Mouse (Mus musculus) CH12.LX (cell line): ENCODE measurements around the gene Scnn1a. TPM values are rescaled to one million over a fixed set of nuclear protein-coding genes. Genes with fewer than 3 reads are reported as not detected.

Experiments used
- DNase-seq: peaks from one replicate; pipeline ENCODE4 v3.0.0-alpha.2; 2013; ENCODE audit errors: extremely low read depth
- H3K27ac ChIP-seq: 2 replicates; pipeline ENCODE4 v1.5.1; 2012; ENCODE audit warnings: low read depth, mild to moderate bottlenecking, control low read depth, moderate library complexity; ENCODE audit not compliant: insufficient read depth
- H3K27me3 ChIP-seq: replicated peaks from 2 replicates; pipeline ENCODE3; 2012; ENCODE audit warnings: inconsistent platforms
- H3K36me3 ChIP-seq, 2 experiments: replicated peaks in 1 of 2; 2 replicates each; pipeline versions ENCODE3 to v1.6.1; 2012; ENCODE audit warnings: inconsistent platforms in 1 of 2, low read length in 1 of 2, mild to moderate bottlenecking in 1 of 2, mixed read lengths in 1 of 2, moderate library complexity in 1 of 2; ENCODE audit not compliant: control insufficient read depth in 1 of 2, insufficient read depth in 1 of 2
- H3K4me1 ChIP-seq, 2 experiments: 2 replicates each; pipeline ENCODE4 v1.6.1; 2012; ENCODE audit warnings: inconsistent platforms in 1 of 2, moderate library complexity in 1 of 2; ENCODE audit not compliant: insufficient read depth in 2 of 2, control insufficient read depth in 1 of 2
- H3K4me2 ChIP-seq: 2 replicates; pipeline ENCODE4 v1.6.1; 2012; ENCODE audit warnings: low read depth, mild to moderate bottlenecking, control low read depth; ENCODE audit not compliant: poor library complexity, insufficient read depth, severe bottlenecking
- H3K4me3 ChIP-seq, 3 experiments: fragments of 150-350 bp in 1 of 3; sonication (generic) in 1 of 3; replicated peaks in 1 of 3; 2 replicates each; pipeline versions ENCODE3 to v1.5.1; 2011 to 2012; ENCODE audit warnings: low read depth in 2 of 3, low read length in 2 of 3, mild to moderate bottlenecking in 2 of 3, moderate library complexity in 2 of 3, control low read depth in 1 of 3, improper control_type of control experiment in 1 of 3, inconsistent platforms in 1 of 3, mixed read lengths in 1 of 3; ENCODE audit not compliant: poor library complexity in 1 of 3
- H3K79me2 ChIP-seq: replicated peaks from 2 replicates; pipeline ENCODE4 v1.6.1; 2012; ENCODE audit warnings: mild to moderate bottlenecking, moderate library complexity; ENCODE audit not compliant: control insufficient read depth, poor library complexity, insufficient read depth, severe bottlenecking; ENCODE audit errors: extremely low read depth
- H3K9ac ChIP-seq: 2 replicates; pipeline ENCODE4 v1.6.1; 2012; ENCODE audit warnings: low read depth, mild to moderate bottlenecking, control low read depth, moderate library complexity; ENCODE audit not compliant: insufficient read depth
- H3K9me3 ChIP-seq: replicated peaks from 2 replicates; pipeline ENCODE3; 2012; ENCODE audit warnings: low read length, inconsistent platforms, mixed read lengths
- BHLHE40 ChIP-seq: IDR thresholded peaks from 2 replicates; pipeline ENCODE4 v1.6.1; 2011; ENCODE audit warnings: mild to moderate bottlenecking, low read depth, low read length, improper control_type of control experiment
- CHD1 ChIP-seq: IDR thresholded peaks from 2 replicates; pipeline ENCODE4 v1.6.1; 2012; ENCODE audit warnings: low read depth, low read length, improper control_type of control experiment, inconsistent platforms
- CHD2 ChIP-seq: IDR thresholded peaks from 2 replicates; pipeline ENCODE4 v1.6.1; 2011; ENCODE audit warnings: low read length, improper control_type of control experiment
- ELF1 ChIP-seq: IDR thresholded peaks from 2 replicates; pipeline ENCODE4 v1.6.1; 2014; ENCODE audit warnings: low read depth, mild to moderate bottlenecking, inconsistent platforms, low read length, improper control_type of control experiment
- ETS1 ChIP-seq: conservative IDR thresholded peaks from 2 replicates; pipeline ENCODE4 v1.6.1; 2012; ENCODE audit warnings: low read depth, mild to moderate bottlenecking, inconsistent platforms, low read length, improper control_type of control experiment, moderate library complexity
- HCFC1 ChIP-seq: IDR thresholded peaks from 2 replicates; pipeline ENCODE4 v1.6.1; 2012; ENCODE audit warnings: low read depth, mild to moderate bottlenecking, inconsistent platforms, low read length, improper control_type of control experiment
- IRF4 ChIP-seq: IDR thresholded peaks from 2 replicates; pipeline ENCODE4 v1.6.1; 2014; ENCODE audit warnings: low read depth, mild to moderate bottlenecking, inconsistent platforms, low read length, improper control_type of control experiment
- MAX ChIP-seq: IDR thresholded peaks from 2 replicates; pipeline ENCODE4 v1.6.1; 2011; ENCODE audit warnings: low read length, improper control_type of control experiment
- MXI1 ChIP-seq: IDR thresholded peaks from 2 replicates; pipeline ENCODE4 v1.6.1; 2011; ENCODE audit warnings: mild to moderate bottlenecking, low read depth, low read length, improper control_type of control experiment
- MYC ChIP-seq: IDR thresholded peaks from 2 replicates; pipeline ENCODE4 v1.6.1; 2011; ENCODE audit warnings: low read depth, mild to moderate bottlenecking, improper control_type of control experiment, low read length
- PAX5 ChIP-seq: IDR thresholded peaks from 2 replicates; pipeline ENCODE4 v1.6.1; 2012; ENCODE audit warnings: low read length, inconsistent platforms, mixed read lengths
- RAD21 ChIP-seq: IDR thresholded peaks from 2 replicates; pipeline ENCODE4 v1.6.1; 2011; ENCODE audit warnings: low read depth, mild to moderate bottlenecking, low read length, improper control_type of control experiment, moderate library complexity
- RCOR1 ChIP-seq: conservative IDR thresholded peaks from 2 replicates; pipeline ENCODE4 v1.6.1; 2012; ENCODE audit warnings: low read depth, mild to moderate bottlenecking, inconsistent platforms, low read length, improper control_type of control experiment
- SIN3A ChIP-seq: IDR thresholded peaks from 2 replicates; pipeline ENCODE4 v1.6.1; 2012; ENCODE audit warnings: low read length, improper control_type of control experiment, inconsistent platforms
- TBP ChIP-seq: conservative IDR thresholded peaks from 2 replicates; pipeline ENCODE4 v1.6.1; 2011; ENCODE audit warnings: low read depth, low read length, improper control_type of control experiment
- TCF12 ChIP-seq: IDR thresholded peaks from 2 replicates; pipeline ENCODE4 v1.6.1; 2014; ENCODE audit warnings: low read depth, mild to moderate bottlenecking, inconsistent platforms, low read length, improper control_type of control experiment
- UBTF ChIP-seq: IDR thresholded peaks from 2 replicates; pipeline ENCODE4 v1.6.1; 2012; ENCODE audit warnings: low read depth, mild to moderate bottlenecking, inconsistent platforms, low read length, improper control_type of control experiment, moderate library complexity
- USF1 ChIP-seq: IDR thresholded peaks from 2 replicates; pipeline ENCODE4 v1.6.1; 2014; ENCODE audit warnings: low read depth, mild to moderate bottlenecking, inconsistent platforms, low read length, improper control_type of control experiment
- USF2 ChIP-seq: conservative IDR thresholded peaks from 2 replicates; pipeline ENCODE4 v1.6.1; 2011; ENCODE audit warnings: low read depth, low read length, improper control_type of control experiment
- ZC3H11A ChIP-seq: IDR thresholded peaks from 2 replicates; pipeline ENCODE4 v1.6.1; 2012; ENCODE audit warnings: low read depth, mild to moderate bottlenecking, inconsistent platforms, low read length, improper control_type of control experiment
- ZKSCAN1 ChIP-seq: IDR thresholded peaks from 2 replicates; pipeline ENCODE4 v1.6.1; 2012; ENCODE audit warnings: low read depth, inconsistent platforms, low read length, improper control_type of control experiment, borderline replicate concordance
- ZMIZ1 ChIP-seq: IDR thresholded peaks from 2 replicates; pipeline ENCODE4 v1.6.1; 2012; ENCODE audit warnings: low read depth, mild to moderate bottlenecking, inconsistent platforms, low read length, improper control_type of control experiment
- dilution Hi-C: fragments of 300-500 bp; cut with MboI; formaldehyde crosslinking; loops from 2 replicates; pipeline ENCODE4 v1.14.3; 2020; ENCODE audit warnings: low sequenced_read_pairs; ENCODE audit not compliant: extremely low pct_unique_long_range_greater_than_20kb, extremely low pct_ligation_motif_present
- in situ Hi-C: fragments of 300-500 bp; cut with MboI; formaldehyde crosslinking; loops from 3 replicates; pipeline ENCODE4 v1.14.3; 2019; ENCODE audit warnings: low sequenced_read_pairs, low pct_ligation_motif_present, low pct_unique_long_range_greater_than_20kb, mixed read lengths
- polyA plus RNA-seq: library from polyadenylated mRNA; unstranded; fragments of >175 nt; gene quantifications from 2 replicates; pipeline ENCODE4 v1.2.1, GENCODE M21; 2012; ENCODE audit warnings: low read depth; ENCODE audit not compliant: insufficient read length
- total RNA-seq, 2 experiments: library from RNA; depleted of rRNA; stranded (reverse); fragments of 300-350 nt in 1 of 2; fragments of >200 nt in 1 of 2; gene quantifications; 2 replicates each; pipeline ENCODE4 v1.2.3; 2012 to 2014

The Scnn1a gene
- total and polyA plus RNA-seq, 3 experiments, result not detected

- no peak for DNase-seq
- dilution Hi-C loops (no loop called here), in situ Hi-C loops (no loop called here)
- Histone ChIP-seq H3K9ac (no peak overlapping the region), H3K36me3 (no peaks in the 10 kb centered on the region), H3K27me3 (peaks cover 96% of the 10 kb centered on the region), H3K79me2 (no peaks in the 10 kb centered on the region), H3K27ac (no peak overlapping the region), H3K4me1 (no peaks in the 10 kb centered on the region), H3K4me2 (no peak overlapping the region), H3K4me3 (no peak overlapping the region), H3K9me3 (no peaks in the 10 kb centered on the region)
- no peak for TF ChIP-seq RCOR1
- no peak for TF ChIP-seq USF2
- no peak for TF ChIP-seq PAX5
- TF ChIP-seq ZMIZ1, result no peak
- no peak for TF ChIP-seq BHLHE40
- TF ChIP-seq ZC3H11A, result no peak
- TF ChIP-seq ELF1, result no peak
- TF ChIP-seq CHD2, result no peak
- TF ChIP-seq IRF4, result no peak
- no peak for TF ChIP-seq RAD21
- TF ChIP-seq ZKSCAN1, result no peak
- TF ChIP-seq SIN3A, result no peak
- TF ChIP-seq TBP, result no peak
Measured at GRCm38 (mm10) chr6:125351368-125352045, 31.0 kb downstream of the Scnn1a start.

- Histone ChIP-seq H3K4me1 (no peaks in the 10 kb centered on the region), H3K27ac (no peak overlapping the region), H3K36me3 (no peaks in the 10 kb centered on the region), H3K27me3 (peaks cover 96% of the 10 kb centered on the region), H3K9me3 (no peaks in the 10 kb centered on the region), H3K4me2 (no peak overlapping the region), H3K9ac (no peak overlapping the region), H3K4me3 (no peak overlapping the region), H3K79me2 (no peaks in the 10 kb centered on the region)
- in situ Hi-C loops, result no loop called here
- TF ChIP-seq MAX (no peak), UBTF (no peak), ETS1 (no peak), TCF12 (no peak), HCFC1 (no peak), CHD1 (no peak), USF1 (no peak), MXI1 (no peak), MYC (no peak)
- dilution Hi-C loops, result no loop called here
- DNase-seq, result no peak
Measured at GRCm38 (mm10) chr6:125352046-125352384, 31.6 kb downstream of the Scnn1a start.
